In genomic region chr6:72473264-72474041, GRCm38 (mm10) we compare ENCODE assay signal across 7 mouse cellular contexts. TPM values are rescaled to one million over a fixed set of nuclear protein-coding genes. Genes with fewer than 3 reads are reported as not detected.
DNase-seq lines count a peak whose midpoint lies in the region; ATAC-seq and TF ChIP-seq lines count a peak whose summit lies in the region.

No protein-coding gene starts in this region.

- H3K4me2 ChIP-seq in heart, postnatal 0 days (ENCODE audit: low read depth, low read length) = no peak overlapping the region
- H3K4me2 ChIP-seq in lung, embryonic 14.5 days = no peak overlapping the region
- H3K4me2 ChIP-seq in midbrain, embryonic 15.5 days = no peak overlapping the region

- H3K4me1 ChIP-seq in heart, postnatal 0 days (ENCODE audit: control insufficient read depth, insufficient read depth) = 0 out of 2 replicates have a peak, but pooled peaks cover 7% of the 10 kb centered on the region
- 0 out of 2 replicates have a peak, but pooled peaks cover 6% of the 10 kb centered on the region for H3K4me1 ChIP-seq in lung, embryonic 14.5 days (ENCODE audit: insufficient read depth)
- H3K4me1 ChIP-seq in midbrain, embryonic 15.5 days = no peaks in the 10 kb centered on the region

- TF ChIP-seq CTCF in heart, postnatal 0 days (IDR thresholded peaks at IDR 0.05; ENCODE audit: low read depth) = no peak
- TF ChIP-seq CTCF in lung, embryonic 14.5 days (IDR thresholded peaks at IDR 0.05; ENCODE audit: low read depth) = no peak

- no peaks in the 10 kb centered on the region for H3K9me3 ChIP-seq in heart, postnatal 0 days (replicated peaks; ENCODE audit: control insufficient read depth, low read length)
- no peaks in the 10 kb centered on the region for H3K9me3 ChIP-seq in lung, embryonic 14.5 days (ENCODE audit: low read depth, low read length)
- no peaks in the 10 kb centered on the region for H3K9me3 ChIP-seq in midbrain, embryonic 15.5 days

- no peak overlapping the region for H3K27ac ChIP-seq in heart, postnatal 0 days (ENCODE audit: low read depth)
- peak overlapping the region; percentile 30; the same call in 1 of the 2 replicates for H3K27ac ChIP-seq in lung, embryonic 14.5 days (ENCODE audit: low read depth)
- H3K27ac ChIP-seq in midbrain, embryonic 15.5 days = no peak overlapping the region

- no peak overlapping the region for H3K9ac ChIP-seq in heart, postnatal 0 days (replicated peaks; ENCODE audit: low read depth, low read length)
- H3K9ac ChIP-seq in lung, embryonic 14.5 days = no peak overlapping the region
- H3K9ac ChIP-seq in midbrain, embryonic 15.5 days = no peak overlapping the region

- H3K36me3 ChIP-seq in heart, postnatal 0 days (replicated peaks; ENCODE audit: control insufficient read depth, insufficient read depth, low read length) = no peaks in the 10 kb centered on the region
- H3K36me3 ChIP-seq in lung, embryonic 14.5 days (ENCODE audit: insufficient read depth) = no peaks in the 10 kb centered on the region
- no peaks in the 10 kb centered on the region for H3K36me3 ChIP-seq in midbrain, embryonic 15.5 days (replicated peaks)

- 59% methylated on average over 14 of the region's 14 CpGs for WGBS in heart, postnatal 0 days
- 35% methylated on average over 14 of the region's 14 CpGs for WGBS in lung, embryonic 14.5 days
- WGBS in midbrain, embryonic 15.5 days = 68% methylated on average over 14 of the region's 14 CpGs

- ATAC-seq in heart, postnatal 0 days (ENCODE audit: insufficient read depth, low read depth) = peak; percentile 58
- peak; percentile 84 for ATAC-seq in lung, embryonic 14.5 days (ENCODE audit: insufficient read depth)
- no peak for ATAC-seq in midbrain, embryonic 15.5 days (replicated peaks)

- H3K4me3 ChIP-seq in heart, postnatal 0 days (ENCODE audit: low read depth, low read length) = no peak overlapping the region
- no peak overlapping the region for H3K4me3 ChIP-seq in lung, embryonic 14.5 days (ENCODE audit: low read depth, low read length)
- no peak overlapping the region for H3K4me3 ChIP-seq in midbrain, embryonic 15.5 days

- DNase-seq in NIH3T3 (ENCODE audit: low read depth) = peak; percentile 98
- peak; percentile 68 for DNase-seq in adrenal gland, postnatal 10 days
- peak; percentile 56 for DNase-seq in heart, postnatal 0 days (ENCODE audit: low spot score)
- peak; percentile 76 for DNase-seq in lung, embryonic 14.5 days
- DNase-seq in thymus, postnatal 0 days (ENCODE audit: low spot score) = peak; percentile 65
- no peak for DNase-seq in right cerebral cortex, postnatal 14 days

- no peak for TF ChIP-seq EP300 in heart, postnatal 0 days (IDR thresholded peaks at IDR 0.05; ENCODE audit: low read depth)

- H3K27me3 ChIP-seq in heart, postnatal 0 days (ENCODE audit: control insufficient read depth, insufficient read depth, low read length) = no peaks in the 10 kb centered on the region
- H3K27me3 ChIP-seq in lung, embryonic 14.5 days (ENCODE audit: insufficient read depth, low read length) = no peaks in the 10 kb centered on the region
- no peaks in the 10 kb centered on the region for H3K27me3 ChIP-seq in midbrain, embryonic 15.5 days (replicated peaks)

RNA-seq across cellular contexts. Expression of gene Mat2a, which starts 34.1 kb away (rescaled TPM):
- total RNA-seq in adrenal gland, postnatal 10 days (2021) = 100 to 1,000 TPM; 225 to 245 TPM
- total RNA-seq in heart, postnatal 0 days (2014; rRNA removed; ENCODE audit: low replicate concordance) = 111 and 123 TPM in 2 replicates
- 200 and 229 TPM in 2 replicates for polyA plus RNA-seq in heart, postnatal 0 days (2015; fragmentation: Nextera tagmentation; extraction: Ambion mirVana)
- polyA plus RNA-seq in lung, embryonic 14.5 days (2014; fragmentation: Nextera tagmentation; extraction: Ambion mirVana) = 400 and 402 TPM in 2 replicates
- polyA plus RNA-seq in thymus, postnatal 0 days (2015; fragmentation: Nextera tagmentation; extraction: Ambion mirVana) = 356 and 359 TPM in 2 replicates
- 354 and 380 TPM in 2 replicates for polyA plus RNA-seq in midbrain, embryonic 15.5 days (2015; fragmentation: Nextera tagmentation; extraction: Ambion mirVana)

RNA-seq across cellular contexts. Expression of gene Sh2d6, which starts 48.1 kb away (rescaled TPM):
- total RNA-seq in adrenal gland, postnatal 10 days (2021) = under 1 TPM; 0.27 to 0.48 TPM
- total RNA-seq in heart, postnatal 0 days (2014; rRNA removed; ENCODE audit: low replicate concordance) = not detected in 2 replicates
- polyA plus RNA-seq in heart, postnatal 0 days (2015; fragmentation: Nextera tagmentation; extraction: Ambion mirVana) = not detected in 2 replicates
- not detected in 2 replicates for polyA plus RNA-seq in lung, embryonic 14.5 days (2014; fragmentation: Nextera tagmentation; extraction: Ambion mirVana)
- polyA plus RNA-seq in thymus, postnatal 0 days (2015; fragmentation: Nextera tagmentation; extraction: Ambion mirVana) = 0.14 and 0.23 TPM in 2 replicates
- 0.65 and 0.91 TPM in 2 replicates for polyA plus RNA-seq in midbrain, embryonic 15.5 days (2015; fragmentation: Nextera tagmentation; extraction: Ambion mirVana)

RNA-seq across cellular contexts. Expression of gene Ggcx, which starts 59.3 kb away (rescaled TPM):
- total RNA-seq in adrenal gland, postnatal 10 days (2021) = 10 to 100 TPM; 42.4 to 42.7 TPM
- 16.8 and 21.9 TPM in 2 replicates for total RNA-seq in heart, postnatal 0 days (2014; rRNA removed; ENCODE audit: low replicate concordance)
- polyA plus RNA-seq in heart, postnatal 0 days (2015; fragmentation: Nextera tagmentation; extraction: Ambion mirVana) = 13.2 and 16.8 TPM in 2 replicates
- 22.3 and 23.4 TPM in 2 replicates for polyA plus RNA-seq in lung, embryonic 14.5 days (2014; fragmentation: Nextera tagmentation; extraction: Ambion mirVana)
- 7.0 and 7.3 TPM in 2 replicates for polyA plus RNA-seq in thymus, postnatal 0 days (2015; fragmentation: Nextera tagmentation; extraction: Ambion mirVana)
- polyA plus RNA-seq in midbrain, embryonic 15.5 days (2015; fragmentation: Nextera tagmentation; extraction: Ambion mirVana) = 16.9 and 19.0 TPM in 2 replicates
